Mouse (Mus musculus): ENCODE data around the gene Pln. TPM values are rescaled to one million over a fixed set of nuclear protein-coding genes. Genes with fewer than 3 reads are reported as not detected.

Pln gene
- polyA plus RNA-seq (2012; rRNA removed): 18.6 and 22.7 TPM in 2 replicates

DNA sequence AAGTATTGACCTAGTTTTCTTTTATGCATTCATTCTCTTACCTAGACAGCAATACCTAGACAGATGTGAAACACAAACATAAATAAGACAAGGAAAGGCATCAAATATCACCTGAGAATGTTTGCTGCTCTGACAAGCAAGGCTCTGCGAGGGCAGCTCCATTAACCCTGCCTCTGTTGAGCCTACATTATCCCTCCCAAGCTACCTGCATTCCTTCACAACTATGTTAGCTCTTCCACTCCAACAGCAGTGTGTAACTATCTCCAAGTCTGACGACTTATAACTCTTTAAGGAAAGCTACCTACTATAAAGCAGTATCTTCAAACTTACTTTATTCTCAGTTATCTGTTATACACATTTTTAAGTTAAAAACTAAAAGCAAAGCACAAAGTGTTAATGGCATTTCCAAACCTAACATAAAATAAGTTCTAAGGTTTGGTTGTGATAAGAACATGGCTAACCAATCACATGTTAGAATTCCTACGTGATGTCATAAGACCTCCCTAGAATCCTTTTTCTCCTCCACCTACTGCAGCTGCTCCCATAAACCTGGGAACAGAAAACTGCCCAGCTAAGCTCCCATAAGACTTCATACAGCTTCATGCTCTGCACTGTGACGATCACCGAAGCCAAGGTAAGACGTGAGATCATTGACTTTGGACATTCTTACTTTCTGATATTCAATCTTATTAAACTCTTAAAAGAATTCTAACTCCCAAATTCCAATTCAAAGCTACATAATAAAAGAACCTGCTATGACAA lies at the start of gene Pln:
Gene Pln, plus strand, starts transcription at position 506 of the 762 bp plus-strand sequence.

DNA sequence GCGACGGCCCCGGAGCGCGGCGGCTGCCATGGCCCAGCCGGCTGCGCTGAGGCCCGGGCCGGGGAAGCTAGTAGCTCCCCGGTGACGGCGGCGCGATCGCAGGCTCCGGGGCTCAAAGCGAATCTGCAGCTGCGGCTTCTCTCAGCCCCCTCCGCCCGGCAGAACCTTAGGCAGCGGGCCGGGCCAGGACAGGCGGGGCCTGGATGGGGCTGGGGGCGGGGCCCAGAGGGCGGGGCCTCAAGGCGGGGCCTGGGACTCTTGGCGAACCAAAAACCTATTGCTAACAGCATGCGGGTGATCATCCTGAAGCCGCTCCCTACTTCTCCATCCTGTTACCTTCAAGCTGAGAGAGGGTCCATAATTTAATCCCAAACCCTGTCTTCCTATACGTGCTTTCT lies 42.2 kb downstream of the Pln start, which contains the start of gene Cep85l:
Gene Cep85l, minus strand, starts transcription at position 239 of the 398 bp plus-strand sequence.

Other genes with a start within 250 kb of the Pln start
- 0.63 and 0.83 TPM in 2 replicates for gene Cep85l, start 42.3 kb downstream of the Pln start, polyA plus RNA-seq (2012; rRNA removed)